Mouse (Mus musculus) hindlimb bud, embryonic 11.5 days (tissue): ENCODE measurements around the gene Hist1h2ai.
"Not testable (repeated sequence)": the region's sequence is repeated elsewhere in the genome, so short reads cannot be mapped to it uniquely, and the experiment has no call there.

Source experiments
- DNase-seq: peaks from one replicate; pipeline ENCODE4 v3.0.0-alpha.2; 2012; ENCODE audit warnings: low read depth, low spot score; ENCODE audit errors: extremely low spot score

The Hist1h2ai gene

DNA sequence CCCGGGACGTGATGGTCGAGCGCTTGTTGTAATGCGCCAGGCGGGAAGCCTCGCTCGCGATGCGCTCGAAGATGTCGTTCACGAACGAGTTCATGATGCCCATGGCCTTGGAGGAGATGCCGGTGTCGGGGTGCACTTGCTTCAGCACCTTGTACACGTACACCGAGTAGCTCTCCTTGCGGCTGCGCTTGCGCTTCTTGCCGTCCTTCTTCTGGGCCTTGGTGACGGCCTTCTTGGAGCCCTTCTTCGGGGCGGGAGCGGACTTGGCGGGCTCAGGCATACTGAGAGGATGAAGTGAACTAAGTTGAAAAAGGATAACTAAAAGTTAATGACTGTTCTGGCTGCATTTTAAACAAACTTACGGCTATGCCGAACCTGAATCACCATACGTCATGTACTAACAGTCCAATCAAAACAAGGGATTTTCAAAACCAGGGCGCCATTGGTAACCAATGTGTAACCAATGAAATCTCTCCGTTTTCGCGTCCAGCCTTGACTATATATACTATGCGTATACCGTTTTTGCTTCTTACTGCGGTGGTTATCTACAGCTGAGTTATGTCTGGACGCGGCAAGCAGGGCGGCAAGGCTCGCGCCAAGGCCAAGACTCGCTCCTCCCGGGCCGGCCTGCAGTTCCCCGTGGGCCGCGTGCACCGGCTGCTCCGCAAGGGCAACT is at the start of gene Hist1h2ai, which contains the start of gene Hist1h2bl:
Gene Hist1h2ai (plus strand): TSS at position 559 of the 676 bp plus-strand sequence.
Gene Hist1h2bl (minus strand): TSS at position 280 of the 676 bp plus-strand sequence.
- peak; percentile 98 for DNase-seq

DNA sequence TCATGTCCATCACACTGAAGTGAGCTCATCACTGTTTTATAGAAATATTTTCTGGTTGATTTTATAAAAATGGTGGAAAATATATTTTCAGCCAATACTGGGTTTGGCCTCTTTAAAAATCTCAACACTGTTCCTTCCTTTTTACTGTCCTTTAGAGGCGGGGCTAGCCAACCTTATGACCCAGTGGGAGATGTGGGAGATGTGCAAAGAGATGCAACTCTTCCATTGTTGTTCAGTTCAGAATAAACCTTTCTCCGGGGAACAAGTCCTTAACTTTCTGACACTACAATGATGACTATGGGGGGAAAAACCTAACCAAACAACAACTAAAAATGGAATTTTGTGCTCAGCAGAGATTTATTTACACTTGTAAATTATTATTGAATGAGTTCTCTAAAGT is 38.9 kb upstream of the Hist1h2ai start, which contains the start of gene Olfr1360:
Gene Olfr1360 (minus strand): TSS at position 101 of the 400 bp plus-strand sequence.
- DNase-seq = no peak

DNA sequence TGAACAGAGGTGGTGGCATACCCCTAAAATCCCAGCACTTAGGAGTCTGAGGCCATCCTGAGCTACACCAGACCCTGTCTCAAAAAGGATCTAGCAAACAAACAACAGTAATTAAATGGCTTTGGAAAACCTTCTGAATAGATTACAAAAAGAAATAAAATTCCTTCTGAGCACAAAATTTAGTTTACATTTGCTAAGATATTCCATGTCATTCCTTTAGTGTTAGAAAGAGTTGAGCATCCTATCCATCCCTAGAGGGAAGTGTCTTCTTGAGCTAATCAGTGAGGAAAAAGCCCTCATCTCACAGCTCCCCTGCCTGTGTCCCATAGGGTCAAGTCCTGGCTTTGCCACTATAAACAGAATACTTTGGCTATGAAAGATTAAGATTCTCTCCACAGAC is 18.4 kb upstream of the Hist1h2ai start, which contains the start of gene Olfr1359:
Gene Olfr1359 (plus strand): TSS at position 301 of the 400 bp plus-strand sequence.
- DNase-seq = no peak

DNA sequence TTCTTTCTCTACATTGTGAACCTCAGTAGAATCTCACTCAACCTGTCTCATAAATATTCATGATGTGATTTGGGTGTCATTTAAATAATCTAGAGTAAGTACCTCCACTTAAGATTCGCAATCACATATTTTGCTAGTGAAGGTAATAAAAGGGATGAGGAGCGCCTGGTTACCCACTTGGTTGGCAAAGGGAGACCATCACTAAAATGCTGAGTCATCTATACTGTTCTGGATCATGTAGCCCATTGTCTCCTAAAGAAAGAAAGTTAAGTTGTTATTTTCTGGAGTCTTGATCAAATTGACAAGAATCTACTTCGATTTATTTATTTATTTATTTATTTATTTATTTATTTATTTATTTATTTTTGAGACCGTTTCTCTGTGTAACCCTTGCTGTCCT is 9.6 kb upstream of the Hist1h2ai start:
- DNase-seq = no peak

DNA sequence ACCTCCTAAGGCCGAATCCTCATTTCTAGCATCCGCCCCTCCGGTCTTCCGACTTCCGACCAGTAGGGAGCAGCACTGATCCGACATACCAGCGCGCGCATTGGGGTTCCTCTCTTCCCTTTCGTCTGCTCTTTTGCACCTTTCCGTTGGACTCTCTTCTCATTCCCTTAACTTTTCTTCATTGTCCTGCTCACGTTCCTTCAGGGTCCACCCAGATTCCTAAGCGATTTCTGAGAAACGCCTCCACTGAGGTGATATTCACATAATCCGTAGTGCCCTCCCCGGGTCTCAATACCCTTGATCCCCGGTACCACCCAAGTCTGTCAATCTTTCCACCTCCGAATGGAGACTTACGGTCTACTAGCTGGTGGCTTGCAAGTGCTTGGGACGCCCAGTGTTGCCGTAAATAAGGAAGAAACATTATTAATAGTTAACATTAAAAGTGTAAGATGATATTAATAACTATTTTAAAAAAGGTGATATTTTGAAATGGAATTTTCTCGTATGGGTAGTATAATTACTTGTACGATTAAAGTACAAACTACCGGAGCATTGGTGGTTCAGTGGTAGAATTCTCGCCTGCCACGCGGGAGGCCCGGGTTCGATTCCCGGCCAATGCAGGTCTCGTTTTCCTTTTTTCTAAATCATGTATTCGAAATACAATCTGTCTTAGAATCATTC is 6.1 kb upstream of the Hist1h2ai start:
- DNase-seq = peak; percentile 73

DNA sequence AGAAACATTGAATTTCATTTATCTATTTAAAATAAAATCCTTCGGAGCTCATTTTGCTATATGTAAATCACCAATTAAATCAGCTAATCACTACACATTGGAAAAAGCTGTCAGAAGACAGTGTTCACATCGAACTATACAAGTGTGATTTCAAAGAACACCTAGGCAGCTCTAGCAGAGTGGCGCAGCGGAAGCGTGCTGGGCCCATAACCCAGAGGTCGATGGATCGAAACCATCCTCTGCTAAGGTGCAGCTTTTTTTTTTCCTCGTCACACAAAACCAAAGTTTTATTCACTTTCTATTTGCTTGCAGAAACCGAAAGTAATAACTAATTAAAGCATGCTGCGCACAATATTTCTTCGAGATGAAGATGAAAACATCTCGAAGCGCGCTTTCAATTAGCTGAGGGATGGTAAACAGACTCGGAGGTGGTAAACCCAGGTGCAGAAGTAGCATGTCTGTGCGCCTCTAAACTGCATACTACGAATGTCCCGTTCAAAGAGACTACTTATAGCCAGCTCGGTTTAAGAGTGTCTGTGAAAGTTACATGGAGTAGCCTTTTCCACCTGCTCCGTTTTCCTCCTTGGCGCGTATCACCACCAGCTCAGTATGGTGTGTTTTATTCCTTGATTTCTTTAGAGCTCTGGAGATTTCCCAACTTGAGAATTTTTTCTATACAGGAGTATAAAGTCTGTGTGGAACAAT is 5.2 kb upstream of the Hist1h2ai start:
- peak; percentile 73 for DNase-seq

DNA sequence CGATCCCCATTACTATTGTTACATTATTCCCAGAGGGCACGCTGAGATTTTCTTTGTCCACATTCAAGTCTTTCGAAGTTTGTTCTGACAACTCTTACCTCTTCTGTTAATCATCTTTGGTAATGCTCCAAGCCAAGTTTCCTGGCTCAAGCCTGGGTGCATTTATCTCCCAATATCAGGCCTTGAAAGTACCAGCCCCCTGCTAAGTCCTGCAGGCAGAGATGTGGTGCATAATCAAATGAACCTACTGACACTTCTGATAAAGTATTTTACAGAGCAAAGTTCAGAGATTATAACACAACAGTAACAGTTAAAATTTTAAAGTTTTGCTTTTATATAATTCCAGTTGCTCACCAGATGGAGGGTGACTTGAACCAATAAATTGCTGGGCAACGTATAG is 4.5 kb upstream of the Hist1h2ai start:
- no peak for DNase-seq

DNA sequence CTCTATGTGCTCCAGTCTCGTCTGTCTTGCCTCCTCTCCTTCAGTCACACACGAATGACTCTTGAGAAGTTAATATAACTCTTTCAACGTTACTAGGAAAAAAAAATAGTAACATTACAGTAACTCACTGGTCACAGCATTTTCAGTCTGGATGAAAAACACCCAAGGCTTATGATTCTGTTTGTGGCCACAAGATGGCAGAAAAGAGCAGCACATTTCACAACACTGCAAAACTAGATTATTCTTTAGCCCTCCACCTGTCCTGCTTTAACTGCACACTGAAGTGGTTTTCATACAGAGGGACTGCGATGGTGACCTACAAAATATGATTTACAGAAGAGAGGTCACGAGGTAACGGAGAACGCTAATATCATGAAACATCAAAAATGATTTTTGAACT is 1.5 kb upstream of the Hist1h2ai start:
- peak; percentile 73 for DNase-seq

DNA sequence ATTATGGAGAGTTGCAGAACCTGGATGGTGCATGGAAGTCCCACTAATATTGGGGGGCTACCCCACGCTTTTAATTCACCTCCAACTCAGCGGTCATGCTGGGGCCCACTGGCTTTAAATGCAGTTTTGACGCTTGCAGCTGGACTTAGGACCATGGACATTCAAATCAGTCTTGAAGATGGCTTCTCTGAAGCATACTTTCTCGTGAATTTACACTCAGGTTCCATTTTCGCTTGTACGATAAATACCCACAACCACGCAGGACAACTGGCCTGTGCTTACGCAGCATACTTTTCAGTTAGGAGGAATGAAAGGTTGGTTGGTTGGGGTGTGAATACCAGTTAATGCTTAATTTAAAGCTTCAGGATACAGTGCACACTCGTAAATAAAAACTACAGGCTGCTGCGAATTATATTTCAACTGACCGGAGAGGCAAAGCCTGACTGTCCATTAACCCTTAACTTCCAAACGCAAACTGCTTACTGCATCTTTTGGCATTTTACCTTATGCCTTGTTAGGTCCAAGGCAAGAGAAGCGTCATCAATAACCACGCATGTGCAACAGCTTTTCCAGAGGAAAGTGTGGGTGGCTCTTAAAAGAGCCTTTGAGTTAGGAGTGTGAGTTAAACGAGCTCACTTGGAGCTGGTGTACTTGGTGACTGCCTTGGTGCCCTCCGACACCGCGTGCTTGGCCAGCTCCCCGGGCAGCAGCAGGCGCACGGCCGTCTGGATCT is 925 bp upstream of the Hist1h2ai start:
- no peak for DNase-seq

DNA sequence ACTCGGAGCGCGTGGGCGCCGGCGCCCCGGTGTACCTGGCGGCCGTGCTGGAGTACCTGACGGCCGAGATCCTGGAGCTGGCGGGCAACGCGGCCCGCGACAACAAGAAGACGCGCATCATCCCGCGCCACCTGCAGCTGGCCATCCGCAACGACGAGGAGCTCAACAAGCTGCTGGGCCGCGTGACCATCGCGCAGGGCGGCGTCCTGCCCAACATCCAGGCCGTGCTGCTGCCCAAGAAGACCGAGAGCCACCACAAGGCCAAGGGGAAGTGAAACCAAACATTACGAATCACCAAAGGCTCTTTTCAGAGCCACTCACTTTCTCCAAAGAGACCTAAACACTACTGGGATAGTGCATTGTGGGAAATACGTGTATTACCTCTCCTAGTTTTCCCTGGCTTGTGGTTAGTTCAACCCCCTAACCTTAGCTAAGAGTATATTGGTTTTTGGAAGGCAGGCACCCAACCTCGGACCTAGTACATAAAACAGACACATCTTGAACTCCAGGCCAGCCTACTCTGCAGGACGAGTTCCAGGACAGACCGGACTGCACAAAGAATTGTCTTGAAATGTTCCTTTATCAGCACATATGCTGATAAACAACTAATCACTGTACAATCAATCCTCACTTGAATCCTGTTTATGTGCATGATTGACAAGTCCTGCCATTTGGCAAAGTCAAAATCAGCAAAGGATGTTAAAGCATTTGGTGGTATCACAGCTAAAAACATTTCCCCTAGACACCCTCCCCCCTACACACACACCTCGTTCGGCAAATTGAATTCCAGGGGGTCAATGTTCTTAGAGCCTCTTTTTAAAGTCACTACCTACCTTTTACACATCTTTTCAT is 544 bp downstream of the Hist1h2ai start:
- peak; percentile 95 for DNase-seq

DNA sequence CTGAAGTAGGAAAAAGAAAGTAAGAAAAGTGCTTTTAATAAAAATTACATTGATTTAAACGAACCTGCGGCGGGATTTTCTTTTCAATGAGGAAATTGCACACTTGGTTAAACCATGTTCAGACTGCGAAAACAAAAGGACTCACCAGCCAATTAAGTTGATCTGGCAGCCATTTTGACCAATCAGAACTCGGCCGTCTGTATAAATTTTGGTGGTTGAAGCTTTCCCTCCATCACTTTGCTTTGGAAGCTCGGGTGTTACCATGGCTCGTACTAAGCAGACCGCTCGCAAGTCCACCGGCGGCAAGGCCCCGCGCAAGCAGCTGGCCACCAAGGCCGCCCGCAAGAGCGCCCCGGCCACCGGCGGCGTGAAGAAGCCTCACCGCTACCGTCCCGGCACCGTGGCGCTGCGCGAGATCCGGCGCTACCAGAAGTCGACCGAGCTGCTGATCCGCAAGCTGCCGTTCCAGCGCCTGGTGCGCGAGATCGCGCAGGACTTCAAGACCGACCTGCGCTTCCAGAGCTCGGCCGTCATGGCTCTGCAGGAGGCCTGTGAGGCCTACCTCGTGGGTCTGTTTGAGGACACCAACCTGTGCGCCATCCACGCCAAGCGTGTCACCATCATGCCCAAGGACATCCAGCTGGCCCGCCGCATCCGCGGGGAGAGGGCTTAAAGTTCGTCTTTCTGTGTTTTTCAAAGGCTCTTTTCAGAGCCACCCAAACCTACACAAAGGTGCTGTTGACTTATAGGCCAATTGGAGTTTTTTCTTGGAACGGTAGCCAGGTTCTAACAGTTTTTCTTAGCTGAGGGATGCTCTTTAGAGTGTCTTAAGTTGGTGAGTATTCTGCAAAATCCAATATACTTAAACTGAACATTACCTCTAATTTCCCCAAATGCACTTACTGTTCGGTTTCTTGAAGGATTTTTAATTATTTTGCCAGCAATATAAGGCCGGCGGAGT is 1.5 kb downstream of the Hist1h2ai start, which contains the start of gene Hist1h3h:
Gene Hist1h3h (plus strand): TSS at position 263 of the 961 bp plus-strand sequence.
- DNase-seq = not testable (repeated sequence)

DNA sequence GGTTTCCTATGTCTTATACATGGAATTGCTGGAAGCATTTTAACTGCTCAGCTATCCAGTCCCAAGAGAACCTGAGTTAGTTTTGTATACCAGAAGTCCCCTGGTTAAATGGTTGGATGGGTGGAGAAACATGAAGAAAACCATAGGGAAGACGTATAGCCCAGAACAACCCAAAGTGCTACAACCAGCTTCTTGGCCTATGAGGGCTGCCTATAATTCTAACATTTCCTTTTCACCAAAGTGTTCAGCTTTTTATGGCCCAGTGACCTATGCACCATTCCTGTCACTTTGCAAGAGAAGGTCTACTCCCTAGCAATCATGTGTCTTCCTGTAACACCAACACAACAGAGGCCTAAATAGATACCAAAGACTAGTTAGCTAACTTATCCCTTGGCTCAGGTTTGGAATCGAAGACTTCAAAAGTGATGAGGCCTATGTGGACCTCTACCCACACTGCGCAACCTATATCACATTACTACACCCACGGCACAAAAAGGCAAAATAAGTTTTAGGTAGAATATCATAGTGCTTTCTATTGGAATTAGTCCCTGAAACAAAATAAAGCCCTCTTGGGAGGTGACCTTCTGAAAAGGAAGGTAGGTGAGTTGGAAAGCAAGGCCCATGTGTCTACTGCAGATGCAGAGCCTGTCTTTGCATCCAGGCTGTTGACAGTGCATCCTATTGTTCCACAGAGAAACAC is 2.3 kb downstream of the Hist1h2ai start:
- DNase-seq = peak; percentile 75

DNA sequence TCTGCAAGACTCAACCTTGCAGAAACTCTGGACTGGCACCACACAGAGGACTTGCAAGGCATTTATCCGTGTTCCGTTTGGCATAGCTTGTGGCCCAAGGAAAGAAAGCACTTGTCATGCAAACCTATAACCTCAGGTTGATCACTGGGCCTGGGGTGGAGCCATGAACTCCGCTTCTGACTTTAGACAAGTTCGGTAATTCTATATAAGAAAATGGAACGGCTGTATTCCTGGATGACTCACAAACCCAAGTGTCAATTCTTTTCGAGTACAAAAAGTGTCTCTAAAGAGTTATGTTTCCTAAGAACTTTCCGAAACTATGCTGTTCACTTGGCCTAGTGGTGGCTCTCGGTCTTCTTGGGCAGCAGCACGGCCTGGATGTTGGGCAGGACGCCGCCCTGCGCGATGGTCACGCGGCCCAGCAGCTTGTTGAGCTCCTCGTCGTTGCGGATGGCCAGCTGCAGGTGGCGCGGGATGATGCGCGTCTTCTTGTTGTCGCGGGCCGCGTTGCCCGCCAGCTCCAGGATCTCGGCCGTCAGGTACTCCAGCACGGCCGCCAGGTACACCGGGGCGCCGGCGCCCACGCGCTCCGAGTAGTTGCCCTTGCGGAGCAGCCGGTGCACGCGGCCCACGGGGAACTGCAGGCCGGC is 5.0 kb downstream of the Hist1h2ai start:
- DNase-seq = not testable (repeated sequence)

DNA sequence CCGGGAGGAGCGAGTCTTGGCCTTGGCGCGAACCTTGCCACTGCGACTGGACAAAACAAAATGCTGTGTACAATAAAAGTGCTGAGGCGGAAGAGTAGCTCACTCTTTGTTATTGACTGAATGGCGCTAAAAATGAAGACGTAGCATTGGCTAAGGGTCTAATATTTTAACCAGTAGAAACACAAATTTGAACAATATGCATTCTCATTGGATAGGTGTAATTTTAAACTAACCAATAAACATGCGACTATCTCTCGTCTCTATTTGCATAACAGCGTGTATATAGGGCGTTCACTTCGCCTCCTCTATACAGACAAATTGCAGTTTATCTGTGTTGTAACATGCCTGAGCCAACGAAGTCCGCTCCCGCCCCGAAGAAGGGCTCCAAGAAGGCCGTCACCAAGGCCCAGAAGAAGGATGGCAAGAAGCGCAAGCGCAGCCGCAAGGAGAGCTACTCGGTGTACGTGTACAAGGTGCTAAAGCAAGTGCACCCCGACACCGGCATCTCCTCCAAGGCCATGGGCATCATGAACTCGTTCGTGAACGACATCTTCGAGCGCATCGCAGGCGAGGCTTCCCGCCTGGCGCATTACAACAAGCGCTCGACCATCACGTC is 5.6 kb downstream of the Hist1h2ai start, which contains the start of gene Hist1h2bm:
Gene Hist1h2bm (plus strand): TSS at position 288 of the 616 bp plus-strand sequence.
- peak; percentile 98 for DNase-seq

DNA sequence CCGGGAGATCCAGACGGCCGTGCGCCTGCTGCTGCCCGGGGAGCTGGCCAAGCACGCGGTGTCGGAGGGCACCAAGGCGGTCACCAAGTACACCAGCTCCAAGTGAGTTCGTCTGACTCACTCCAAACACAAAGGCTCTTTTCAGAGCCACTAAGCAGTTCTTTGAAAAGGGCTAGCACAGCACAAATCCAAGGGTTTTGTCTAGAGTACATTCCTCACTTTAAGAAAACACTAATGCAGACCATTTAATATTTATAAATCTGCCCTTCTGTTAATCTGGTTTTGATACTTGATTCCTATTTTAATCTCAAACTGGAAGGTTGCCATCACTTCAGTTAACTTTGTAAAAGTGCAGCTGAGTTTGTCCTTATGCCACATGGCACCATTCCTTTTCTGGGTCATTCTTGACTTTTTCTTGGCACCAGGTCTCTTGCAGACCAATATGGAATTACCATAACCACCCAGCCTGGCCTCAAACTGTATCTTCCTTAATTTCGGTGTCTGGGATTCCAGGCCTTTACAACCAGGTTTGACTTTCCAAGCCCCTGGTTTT is 6.2 kb downstream of the Hist1h2ai start:
- DNase-seq = peak; percentile 69

DNA sequence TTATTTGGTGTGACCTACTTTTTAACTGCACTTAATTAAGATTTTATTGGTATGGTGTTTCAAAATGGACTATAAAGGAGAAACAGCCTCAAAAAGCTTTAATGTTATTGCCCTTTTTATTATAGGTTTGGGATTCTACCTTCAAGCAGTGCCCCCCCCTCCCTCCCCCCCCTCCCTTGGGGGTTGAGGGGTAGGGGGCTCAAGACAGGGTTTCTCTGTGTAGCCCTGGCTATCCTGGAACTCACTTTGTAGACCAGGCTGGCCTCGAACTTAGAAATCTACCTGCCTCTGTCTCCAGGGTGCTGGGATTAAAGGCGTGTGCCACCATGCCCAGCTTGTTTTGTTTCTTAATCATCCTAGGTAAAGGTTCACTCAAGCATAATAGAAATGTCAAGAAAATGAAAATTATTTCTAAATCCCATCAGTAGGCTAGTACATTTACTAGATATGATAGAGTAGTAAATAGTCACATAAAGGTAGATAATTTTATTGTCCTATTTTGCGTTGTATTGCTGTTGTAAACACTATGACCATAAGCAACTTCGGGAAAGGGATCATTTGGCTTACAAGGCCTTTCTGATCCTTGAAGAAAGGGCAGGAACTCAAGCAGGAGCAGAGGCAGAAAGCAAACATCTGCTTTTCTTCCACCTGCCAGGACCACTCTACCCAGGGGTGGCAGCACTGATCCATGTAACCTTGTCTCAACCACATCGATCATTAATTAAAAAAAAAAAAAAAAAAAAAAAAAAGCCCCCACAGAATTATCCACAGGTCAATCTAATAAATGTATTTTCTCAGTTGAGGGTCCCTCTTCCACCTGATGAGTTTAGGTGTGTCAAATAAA is 7.0 kb downstream of the Hist1h2ai start:
- no peak for DNase-seq
